Mouse (Mus musculus): ENCODE data around the gene Lce3d. TPM values are rescaled to one million over a fixed set of nuclear protein-coding genes. Genes with fewer than 3 reads are reported as not detected.

The Lce3d gene
- polyA plus RNA-seq (2015; fragmentation: Nextera tagmentation; extraction: Ambion mirVana), result not detected in 2 replicates

DNA sequence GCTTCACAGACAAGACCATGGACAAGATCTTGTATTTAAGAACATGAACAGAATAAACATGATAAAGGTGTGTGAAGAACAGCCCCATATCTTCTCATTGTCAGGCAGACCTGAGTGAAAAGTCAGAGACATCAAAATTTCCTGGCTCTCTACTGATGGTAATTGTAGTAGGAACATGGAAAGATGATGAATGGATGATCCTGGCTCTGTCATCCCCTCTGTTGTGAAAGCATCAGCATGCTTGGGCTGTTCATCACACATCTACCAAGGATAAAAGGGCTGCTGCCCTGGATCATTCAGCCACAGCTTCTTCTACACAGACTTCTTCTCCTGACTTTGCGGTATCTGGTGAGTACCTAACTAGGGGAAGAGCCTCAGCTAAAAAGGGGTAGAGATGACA lies at the start of gene Lce3d:
TSS of gene Lce3d (plus strand) at position 301 of the 400 bp plus-strand sequence.

DNA sequence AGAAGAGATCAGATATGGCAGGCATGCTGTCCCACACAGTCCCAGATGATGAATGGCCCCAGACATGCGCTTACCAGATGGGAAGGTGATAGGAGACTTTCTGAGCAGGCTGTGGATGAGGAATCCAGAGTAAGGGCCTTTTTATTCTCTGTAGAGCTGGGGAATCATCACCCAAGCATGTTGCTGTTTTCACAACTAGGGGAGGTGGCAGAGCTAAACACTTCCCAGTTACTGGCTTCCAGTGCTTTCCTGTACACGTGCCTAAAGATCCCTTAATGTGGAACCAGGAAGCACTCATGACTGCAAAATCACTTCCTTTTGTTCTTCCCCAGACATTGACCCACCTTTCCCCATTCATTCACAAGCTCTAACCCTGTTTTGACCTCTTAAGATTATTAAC lies 31.1 kb upstream of the Lce3d start, which contains the start of gene Lce3a:
TSS of gene Lce3a (minus strand) at position 101 of the 400 bp plus-strand sequence.

DNA sequence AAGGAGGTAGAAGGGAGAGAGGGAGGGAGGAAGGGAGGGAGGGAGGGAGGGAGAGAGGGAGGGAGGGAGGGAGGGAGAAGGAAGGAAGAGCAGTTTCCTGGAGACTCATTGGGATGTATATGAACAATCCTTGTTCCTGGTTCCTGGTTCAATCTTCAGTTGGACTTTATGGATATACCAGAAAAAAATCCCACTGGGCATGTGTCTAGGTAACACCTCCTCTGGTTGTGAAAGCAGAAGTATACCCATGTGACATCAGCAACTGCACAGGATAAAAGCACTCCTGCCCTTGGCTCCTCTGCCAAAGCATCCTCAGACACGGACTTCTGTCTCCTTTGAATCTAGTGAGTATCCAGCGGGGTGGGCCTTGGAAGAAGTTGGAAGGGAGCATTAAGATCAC lies 24.5 kb upstream of the Lce3d start, which contains the start of gene Lce3b:
TSS of gene Lce3b (plus strand) at position 301 of the 400 bp plus-strand sequence.

DNA sequence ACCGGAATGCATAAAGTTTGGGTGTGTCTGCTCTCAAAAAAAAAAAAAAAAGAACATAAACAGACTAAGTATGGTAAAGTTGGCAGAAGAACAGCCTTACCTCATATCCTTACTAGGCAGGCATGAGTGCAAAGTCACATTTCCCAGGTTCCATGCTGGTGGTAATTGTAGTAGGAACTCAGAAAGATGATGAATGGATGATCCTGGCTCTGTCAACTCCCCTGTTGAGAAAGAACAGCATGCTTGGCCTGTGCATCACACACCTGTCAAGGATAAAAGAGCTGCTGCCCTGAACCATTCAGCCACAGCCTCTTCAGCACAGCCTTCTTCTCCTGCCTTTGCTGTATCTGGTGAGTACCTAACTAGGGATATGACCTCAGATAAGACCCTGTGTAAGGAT lies 13.0 kb upstream of the Lce3d start, which contains the start of gene Lce3c:
TSS of gene Lce3c (plus strand) at position 301 of the 400 bp plus-strand sequence.

DNA sequence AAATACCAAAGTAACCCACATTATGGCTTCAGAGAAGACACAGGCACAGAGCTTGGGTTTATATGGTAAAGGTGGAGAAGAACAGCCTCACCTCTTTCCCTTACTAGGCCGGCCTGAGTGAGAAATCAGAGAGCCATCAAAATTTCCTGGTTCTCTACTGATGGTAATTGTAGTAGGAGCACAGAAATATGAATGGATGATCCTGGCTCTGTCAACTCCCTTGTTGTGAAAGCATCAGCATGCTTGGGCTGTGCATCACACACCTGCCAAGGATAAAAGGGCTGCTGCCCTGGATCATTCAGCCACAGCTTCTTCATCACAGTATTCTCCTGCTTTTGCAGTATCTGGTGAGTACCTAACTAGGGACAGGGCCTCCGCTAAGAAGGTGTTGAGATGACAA lies 9.6 kb downstream of the Lce3d start, which contains the start of gene Lce3e:
TSS of gene Lce3e (plus strand) at position 301 of the 400 bp plus-strand sequence.

DNA sequence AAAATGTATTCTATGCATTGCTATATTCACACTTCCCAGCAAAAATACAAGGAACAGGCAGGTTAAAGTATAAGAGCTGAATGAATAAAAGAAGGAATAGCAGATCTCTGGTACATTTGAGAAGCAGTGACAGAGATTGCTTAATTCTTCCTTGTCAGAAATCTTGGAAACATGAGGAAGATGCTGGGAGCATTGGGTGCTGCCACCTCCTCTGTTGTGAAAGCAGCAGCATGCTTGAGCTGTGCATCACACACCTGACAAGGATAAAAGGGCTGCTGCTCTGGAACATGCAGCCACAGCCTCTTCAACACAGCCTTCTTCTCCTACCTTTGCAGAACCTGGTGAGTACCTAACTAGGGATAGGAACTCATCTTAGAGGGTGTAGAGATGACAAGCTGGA lies 34.7 kb downstream of the Lce3d start, which contains the start of gene Lce3f:
TSS of gene Lce3f (plus strand) at position 301 of the 400 bp plus-strand sequence.

Other genes starting within 250 kb of the Lce3d start
- gene Lce1e, start 248.3 kb upstream of the Lce3d start, polyA plus RNA-seq (2015; fragmentation: Nextera tagmentation; extraction: Ambion mirVana), result 1.1 TPM in 1 of 2 replicates, not detected in the other
- 1.1 TPM in 1 of 2 replicates, not detected in the other for gene Lce1f, start 237.0 kb upstream of the Lce3d start, polyA plus RNA-seq (2015; fragmentation: Nextera tagmentation; extraction: Ambion mirVana)
- not detected in 2 replicates for gene Gm38119, start 218.3 kb upstream of the Lce3d start, polyA plus RNA-seq (2015; fragmentation: Nextera tagmentation; extraction: Ambion mirVana)
- gene Lce1g, start 205.1 kb upstream of the Lce3d start, polyA plus RNA-seq (2015; fragmentation: Nextera tagmentation; extraction: Ambion mirVana), result not detected in 2 replicates
- 0.93 TPM in 1 of 2 replicates, not detected in the other for gene Lce1h, start 192.3 kb upstream of the Lce3d start, polyA plus RNA-seq (2015; fragmentation: Nextera tagmentation; extraction: Ambion mirVana)
- gene Lce1i, start 178.5 kb upstream of the Lce3d start, polyA plus RNA-seq (2015; fragmentation: Nextera tagmentation; extraction: Ambion mirVana), result not detected in 2 replicates
- gene Lce1j, start 166.9 kb upstream of the Lce3d start, polyA plus RNA-seq (2015; fragmentation: Nextera tagmentation; extraction: Ambion mirVana), result 0.61 TPM in 1 of 2 replicates, not detected in the other
- gene Lce1k, start 149.5 kb upstream of the Lce3d start, polyA plus RNA-seq (2015; fragmentation: Nextera tagmentation; extraction: Ambion mirVana), result not detected in 2 replicates
- 0.09 TPM in 1 of 2 replicates, not detected in the other for gene Kprp, start 130.1 kb upstream of the Lce3d start, polyA plus RNA-seq (2015; fragmentation: Nextera tagmentation; extraction: Ambion mirVana)
- 1.2 TPM in 1 of 2 replicates, not detected in the other for gene Lce1l, start 106.1 kb upstream of the Lce3d start, polyA plus RNA-seq (2015; fragmentation: Nextera tagmentation; extraction: Ambion mirVana)
- gene 2310050C09Rik, start 87.2 kb upstream of the Lce3d start, polyA plus RNA-seq (2015; fragmentation: Nextera tagmentation; extraction: Ambion mirVana), result 0.24 TPM in 1 of 2 replicates, not detected in the other
- 1.8 TPM in 1 of 2 replicates, not detected in the other for gene Lce3a, start 31.2 kb upstream of the Lce3d start, polyA plus RNA-seq (2015; fragmentation: Nextera tagmentation; extraction: Ambion mirVana)
- 1.2 TPM in 1 of 2 replicates, not detected in the other for gene Lce3b, start 24.4 kb upstream of the Lce3d start, polyA plus RNA-seq (2015; fragmentation: Nextera tagmentation; extraction: Ambion mirVana)
- 5.1 TPM in 1 of 2 replicates, not detected in the other for gene Lce3c, start 12.9 kb upstream of the Lce3d start, polyA plus RNA-seq (2015; fragmentation: Nextera tagmentation; extraction: Ambion mirVana)
- gene Lce3e, start 9.7 kb downstream of the Lce3d start, polyA plus RNA-seq (2015; fragmentation: Nextera tagmentation; extraction: Ambion mirVana), result 2.8 TPM in 1 of 2 replicates, not detected in the other
- 0.76 and 3.7 TPM in 2 replicates for gene Lce3f, start 34.8 kb downstream of the Lce3d start, polyA plus RNA-seq (2015; fragmentation: Nextera tagmentation; extraction: Ambion mirVana)
- gene Crct1, start 58.3 kb downstream of the Lce3d start, polyA plus RNA-seq (2015; fragmentation: Nextera tagmentation; extraction: Ambion mirVana), result 5.8 TPM in 1 of 2 replicates, not detected in the other
- gene Lce1m, start 61.7 kb downstream of the Lce3d start, polyA plus RNA-seq (2015; fragmentation: Nextera tagmentation; extraction: Ambion mirVana), result 0.82 TPM in 1 of 2 replicates, not detected in the other
- gene Gm4858, start 111.4 kb downstream of the Lce3d start, polyA plus RNA-seq (2015; fragmentation: Nextera tagmentation; extraction: Ambion mirVana), result not detected in 2 replicates
- not detected in 2 replicates for gene Crnn, start 187.4 kb downstream of the Lce3d start, polyA plus RNA-seq (2015; fragmentation: Nextera tagmentation; extraction: Ambion mirVana)
- gene Flg2, start 239.9 kb downstream of the Lce3d start, polyA plus RNA-seq (2015; fragmentation: Nextera tagmentation; extraction: Ambion mirVana), result 0.02 TPM in 1 of 2 replicates, not detected in the other

Measured in adrenal gland, postnatal 0 days (tissue).